Mouse (Mus musculus) heart, embryonic 16.5 days (tissue): ENCODE data around the gene Gria3. TPM values are rescaled to one million over a fixed set of nuclear protein-coding genes. Genes with fewer than 3 reads are reported as not detected.

Experiments used
- ATAC-seq: fragments of 200-750 bp; cut with Nextera tagmentation; replicated peaks from 2 replicates; pipeline ENCODE4 v1.8.0; 2017; ENCODE audit warnings: moderate number of reproducible peaks; ENCODE audit not compliant: insufficient read depth, low FRiP score; ENCODE audit errors: extremely low read depth
- H3K27ac ChIP-seq: fragments of 300-500 bp; sonication (generic); 2 replicates; pipeline ENCODE4 v1.5.1; 2014; ENCODE audit warnings: mild to moderate bottlenecking, low read length, control low read depth, moderate library complexity
- H3K27me3 ChIP-seq: fragments of 300-500 bp; sonication (generic); 2 replicates; pipeline ENCODE4 v1.6.1; 2014; ENCODE audit warnings: low read length, mixed read lengths; ENCODE audit not compliant: control insufficient read depth, insufficient read depth
- H3K36me3 ChIP-seq: fragments of 300-500 bp; sonication (generic); 2 replicates; pipeline ENCODE4 v1.6.1; 2014; ENCODE audit not compliant: control insufficient read depth, insufficient read depth
- H3K4me1 ChIP-seq: fragments of 300-500 bp; sonication (generic); 2 replicates; pipeline ENCODE4 v1.6.1; 2014; ENCODE audit warnings: low read length, mixed read lengths; ENCODE audit not compliant: control insufficient read depth, insufficient read depth
- H3K4me2 ChIP-seq: fragments of 300-500 bp; sonication (generic); 2 replicates; pipeline ENCODE4 v1.6.1; 2014; ENCODE audit warnings: low read depth, mild to moderate bottlenecking, control low read depth, low read length
- H3K4me3 ChIP-seq: fragments of 300-500 bp; sonication (generic); 2 replicates; pipeline ENCODE4 v1.5.1; 2014; ENCODE audit warnings: mild to moderate bottlenecking, control low read depth, low read length
- H3K9ac ChIP-seq: fragments of 300-500 bp; sonication (generic); 2 replicates; pipeline ENCODE4 v1.6.1; 2014; ENCODE audit warnings: low read length, control low read depth
- H3K9me3 ChIP-seq: fragments of 300-500 bp; sonication (generic); replicated peaks from 2 replicates; pipeline ENCODE4 v1.6.1; 2016; ENCODE audit warnings: low read length; ENCODE audit not compliant: control insufficient read depth
- WGBS: fragments of 180-500 bp; shearing (Covaris S2); extraction: QIAGEN DNeasy Blood & Tissue Kit; methylation state at CpG from one replicate; pipeline ENCODE4 v1.1.7; 2014; 5-methylcytosine and 5-hydroxymethylcytosine counted together
- polyA plus RNA-seq: library from polyadenylated mRNA; unstranded; fragments of >200 nt; fragmentation: Nextera tagmentation; extraction: Ambion mirVana; gene quantifications from 2 replicates; pipeline ENCODE4 v1.2.1, GENCODE M21; 2015

The Gria3 gene
- 4.9 and 6.5 TPM in 2 replicates for polyA plus RNA-seq

DNA sequence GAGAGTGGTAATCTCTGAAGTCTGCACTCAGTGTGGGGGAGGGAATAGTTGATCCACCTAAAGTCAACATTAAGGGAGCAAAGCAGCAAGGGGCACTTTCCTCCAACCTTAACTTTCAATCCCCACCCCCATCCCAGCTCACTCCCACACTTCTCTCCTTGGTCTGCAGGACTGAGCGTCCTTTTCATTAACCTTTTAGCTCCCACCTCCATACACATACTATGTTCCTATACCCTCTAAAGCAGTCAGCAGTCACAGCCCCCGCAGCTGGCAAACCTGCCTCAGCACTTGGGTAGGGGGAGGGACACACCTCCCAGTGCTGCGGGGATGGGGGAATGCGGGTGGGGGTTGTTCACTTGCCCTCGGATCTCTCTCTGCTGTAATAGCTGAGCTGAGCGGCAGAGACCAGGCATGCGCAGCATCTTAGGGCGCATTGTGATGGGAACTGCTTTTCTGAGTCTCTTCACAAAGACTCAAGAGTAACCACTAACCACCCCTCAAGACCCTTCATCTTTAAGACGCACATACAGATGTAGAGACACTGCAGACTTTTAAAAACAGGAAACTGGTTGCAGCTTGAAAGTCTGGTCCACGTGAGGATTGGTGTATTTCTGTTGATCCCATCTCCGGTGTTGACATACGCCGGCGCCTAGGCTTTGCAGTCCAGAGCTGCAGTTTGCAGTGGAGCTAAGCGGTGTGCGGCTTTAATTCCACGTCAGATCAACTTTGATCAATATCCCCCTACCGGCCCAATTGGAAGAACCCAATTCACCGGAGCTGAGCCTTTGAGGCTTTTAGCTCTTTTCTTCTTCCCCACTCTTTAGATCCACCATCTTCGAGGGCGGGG, at the start of gene Gria3:
TSS of gene Gria3 (plus strand) at position 797 of the 847 bp plus-strand sequence.
- Histone ChIP-seq H3K9me3 (no peaks in the 10 kb centered on the region), H3K4me3 (peak within 1 kb of the TSS; percentile 57), H3K4me1 (peaks cover 4% of the 10 kb centered on the region; the same call in 1 of the 2 replicates), H3K27ac (peak within 1 kb of the TSS; percentile 71), H3K9ac (peak within 1 kb of the TSS; percentile 64), H3K36me3 (no peaks in the 10 kb centered on the region), H3K4me2 (peak within 1 kb of the TSS; percentile 75), H3K27me3 (no peaks in the 10 kb centered on the region)
- WGBS = 13% methylated on average over 21 of the region's 21 CpGs
- ATAC-seq = peak; percentile 53

- H3K36me3 ChIP-seq = no peaks in the 10 kb centered on the region
- 62% methylated on average over 7 of the region's 7 CpGs for WGBS
- no peaks in the 10 kb centered on the region for H3K9me3 ChIP-seq
- H3K4me3 ChIP-seq = no peak overlapping the region
- H3K27ac ChIP-seq = no peak overlapping the region
- H3K4me1 ChIP-seq = no peaks in the 10 kb centered on the region
- H3K9ac ChIP-seq = no peak overlapping the region
- H3K27me3 ChIP-seq = no peaks in the 10 kb centered on the region
- no peak for ATAC-seq
- H3K4me2 ChIP-seq = no peak overlapping the region
Measured at GRCm38 (mm10) chrX:41387086-41387485, 13.6 kb upstream of the Gria3 start.

- 100% methylated on average over 1 of the region's 1 CpGs for WGBS
- Histone ChIP-seq H3K9ac (no peak overlapping the region), H3K27ac (no peak overlapping the region), H3K27me3 (no peaks in the 10 kb centered on the region), H3K4me2 (no peak overlapping the region), H3K36me3 (no peaks in the 10 kb centered on the region), H3K4me3 (no peak overlapping the region), H3K9me3 (no peaks in the 10 kb centered on the region), H3K4me1 (no peaks in the 10 kb centered on the region)
- no peak for ATAC-seq
Measured at GRCm38 (mm10) chrX:41389079-41389478, 11.6 kb upstream of the Gria3 start.

GRCm38 (mm10) chrX:41398482-41398881, 2.2 kb upstream of the Gria3 start:
- Histone ChIP-seq H3K36me3 (no peaks in the 10 kb centered on the region), H3K27ac (no peak overlapping the region), H3K4me2 (no peak overlapping the region), H3K9me3 (no peaks in the 10 kb centered on the region), H3K9ac (no peak overlapping the region), H3K27me3 (no peaks in the 10 kb centered on the region), H3K4me1 (peaks cover 4% of the 10 kb centered on the region; the same call in 1 of the 2 replicates), H3K4me3 (no peak overlapping the region)
- ATAC-seq = no peak

- Histone ChIP-seq H3K27me3 (no peaks in the 10 kb centered on the region), H3K9ac (peak overlapping the region; percentile 64), H3K9me3 (no peaks in the 10 kb centered on the region), H3K4me1 (peaks cover 4% of the 10 kb centered on the region; the same call in 1 of the 2 replicates), H3K4me2 (peak overlapping the region; percentile 75), H3K4me3 (peak overlapping the region; percentile 57), H3K27ac (peak overlapping the region; percentile 71), H3K36me3 (no peaks in the 10 kb centered on the region)
- 14% methylated on average over 17 of the region's 17 CpGs for WGBS
- ATAC-seq = no peak
Measured at GRCm38 (mm10) chrX:41401186-41401585, 532 bp downstream of the Gria3 start.

GRCm38 (mm10) chrX:41401590-41402240, 1.1 kb downstream of the Gria3 start:
- H3K4me3 ChIP-seq = peak overlapping the region; percentile 57
- 11% methylated on average over 20 of the region's 20 CpGs for WGBS
- H3K9ac ChIP-seq = peak overlapping the region; percentile 64
- 0 out of 2 replicates have a peak, but pooled peaks have one; percentile 25 for ATAC-seq
- H3K4me1 ChIP-seq = peaks cover 4% of the 10 kb centered on the region; the same call in 1 of the 2 replicates
- peak overlapping the region; percentile 75 for H3K4me2 ChIP-seq
- peak overlapping the region; percentile 71 for H3K27ac ChIP-seq
- H3K9me3 ChIP-seq = no peaks in the 10 kb centered on the region
- no peaks in the 10 kb centered on the region for H3K27me3 ChIP-seq
- no peaks in the 10 kb centered on the region for H3K36me3 ChIP-seq

DNA sequence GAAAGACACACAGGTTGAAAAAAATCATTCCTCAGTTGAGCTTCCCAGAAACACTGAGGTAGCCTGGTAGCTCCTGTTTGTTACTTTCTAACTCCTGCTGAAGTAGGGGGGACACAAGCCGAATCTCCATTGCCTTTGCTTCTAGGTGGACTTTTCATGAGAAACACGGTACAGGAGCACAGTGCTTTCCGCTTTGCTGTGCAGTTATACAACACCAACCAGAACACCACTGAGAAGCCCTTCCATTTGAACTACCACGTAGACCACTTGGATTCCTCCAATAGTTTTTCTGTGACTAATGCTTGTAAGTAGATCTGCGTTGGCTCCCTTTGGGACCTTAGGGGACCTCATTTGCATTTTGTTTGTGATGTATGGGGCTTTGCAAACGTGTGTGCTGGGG, 2.0 kb downstream of the Gria3 start:
- peak overlapping the region; percentile 71 for H3K27ac ChIP-seq
- H3K4me3 ChIP-seq = peak overlapping the region; percentile 57
- no peaks in the 10 kb centered on the region for H3K9me3 ChIP-seq
- H3K27me3 ChIP-seq = no peaks in the 10 kb centered on the region
- peak overlapping the region; percentile 75 for H3K4me2 ChIP-seq
- H3K36me3 ChIP-seq = no peaks in the 10 kb centered on the region
- ATAC-seq = no peak
- peak overlapping the region; percentile 64 for H3K9ac ChIP-seq
- H3K4me1 ChIP-seq = peaks cover 4% of the 10 kb centered on the region; the same call in 1 of the 2 replicates
- WGBS = 23% methylated on average over 6 of the region's 6 CpGs

GRCm38 (mm10) chrX:41406288-41406687, 5.6 kb downstream of the Gria3 start:
- Histone ChIP-seq H3K4me3 (no peak overlapping the region), H3K4me2 (no peak overlapping the region), H3K9ac (no peak overlapping the region), H3K27ac (no peak overlapping the region), H3K27me3 (no peaks in the 10 kb centered on the region), H3K4me1 (peaks cover 4% of the 10 kb centered on the region; the same call in 1 of the 2 replicates), H3K9me3 (no peaks in the 10 kb centered on the region), H3K36me3 (no peaks in the 10 kb centered on the region)
- WGBS = 54% methylated on average over 9 of the region's 9 CpGs
- ATAC-seq = no peak

- Histone ChIP-seq H3K4me3 (no peak overlapping the region), H3K9ac (no peak overlapping the region), H3K36me3 (no peaks in the 10 kb centered on the region), H3K27me3 (no peaks in the 10 kb centered on the region), H3K4me1 (no peaks in the 10 kb centered on the region), H3K27ac (no peak overlapping the region), H3K9me3 (no peaks in the 10 kb centered on the region), H3K4me2 (no peak overlapping the region)
- ATAC-seq = no peak
- WGBS = 16% methylated on average over 1 of the region's 1 CpGs
Measured at GRCm38 (mm10) chrX:41409791-41410190, 9.1 kb downstream of the Gria3 start.
